Mouse (Mus musculus) MEL (cell line): Measurements from ENCODE around the gene Mgat4b. TPM values are rescaled to one million over a fixed set of nuclear protein-coding genes. Genes with fewer than 3 reads are reported as not detected.

Source experiments
- DNase-seq: peaks from one replicate; pipeline ENCODE4 v3.0.0; 2011; ENCODE audit warnings: low read depth, low spot score
- H3K27ac ChIP-seq: 2 replicates; pipeline ENCODE4 v1.5.1; 2012; ENCODE audit warnings: low read depth, mild to moderate bottlenecking, control low read depth, low read length, moderate library complexity; ENCODE audit not compliant: control insufficient read depth
- H3K27me3 ChIP-seq, 2 experiments: fragments of 150-350 bp in 1 of 2; sonication (generic) in 1 of 2; 2 replicates each; pipeline ENCODE4 v1.6.1; 2012; ENCODE audit warnings: low read length in 2 of 2, mild to moderate bottlenecking in 2 of 2, improper control_type of control experiment in 1 of 2, moderate library complexity in 1 of 2; ENCODE audit not compliant: insufficient read depth in 2 of 2, control insufficient read depth in 1 of 2
- H3K36me3 ChIP-seq, 2 experiments: 2 replicates each; pipeline ENCODE4 v1.6.1; 2012 to 2014; ENCODE audit warnings: low read length in 2 of 2, improper control_type of control experiment in 1 of 2, inconsistent platforms in 1 of 2, mild to moderate bottlenecking in 1 of 2; ENCODE audit not compliant: insufficient read depth in 2 of 2, control insufficient read depth in 1 of 2
- H3K4me1 ChIP-seq, 2 experiments: fragments of 150-350 bp in 1 of 2; sonication (generic) in 1 of 2; 2 replicates each; pipeline ENCODE4 v1.6.1; 2012; ENCODE audit warnings: low read length in 2 of 2, improper control_type of control experiment in 1 of 2, mild to moderate bottlenecking in 1 of 2; ENCODE audit not compliant: insufficient read depth in 2 of 2, control insufficient read depth in 1 of 2
- H3K4me3 ChIP-seq, 2 experiments: fragments of 150-350 bp in 1 of 2; sonication (generic) in 1 of 2; 2 replicates each; pipeline ENCODE4 v1.5.1; 2012; ENCODE audit warnings: low read depth in 2 of 2, low read length in 2 of 2, mild to moderate bottlenecking in 2 of 2, moderate library complexity in 2 of 2, control low read depth in 1 of 2, improper control_type of control experiment in 1 of 2; ENCODE audit not compliant: control insufficient read depth in 1 of 2, insufficient read depth in 1 of 2
- H3K79me2 ChIP-seq: 2 replicates; pipeline ENCODE4 v1.6.1; 2012; ENCODE audit warnings: mild to moderate bottlenecking, low read length, moderate library complexity; ENCODE audit not compliant: control insufficient read depth, poor library complexity, insufficient read depth
- H3K9ac ChIP-seq: 2 replicates; pipeline ENCODE4 v1.6.1; 2012; ENCODE audit warnings: low read depth, mild to moderate bottlenecking, control low read depth, low read length, moderate library complexity; ENCODE audit not compliant: control insufficient read depth, poor library complexity, severe bottlenecking
- H3K9me3 ChIP-seq: fragments of 150-350 bp; sonication (generic); replicated peaks from 2 replicates; pipeline ENCODE4 v1.6.1; 2012; ENCODE audit warnings: mild to moderate bottlenecking, low read length, improper control_type of control experiment, moderate library complexity; ENCODE audit not compliant: insufficient read depth
- CHD1 ChIP-seq: IDR thresholded peaks from 2 replicates; pipeline ENCODE4 v1.6.1; 2012; ENCODE audit warnings: low read depth, mild to moderate bottlenecking, inconsistent platforms, low read length, improper control_type of control experiment
- CHD2 ChIP-seq: IDR thresholded peaks from 2 replicates; pipeline ENCODE4 v1.6.1; 2011; ENCODE audit warnings: low read length, improper control_type of control experiment
- E2F4 ChIP-seq: IDR thresholded peaks from 2 replicates; pipeline ENCODE4 v1.6.1; 2011; ENCODE audit warnings: low read depth, low read length, improper control_type of control experiment, borderline replicate concordance
- ELF1 ChIP-seq: IDR thresholded peaks from 2 replicates; pipeline ENCODE4 v1.6.1; 2014; ENCODE audit warnings: low read depth, mild to moderate bottlenecking, inconsistent platforms, low read length, improper control_type of control experiment, moderate library complexity
- EP300 ChIP-seq, 2 experiments: IDR thresholded peaks; 2 replicates each; pipeline ENCODE4 v1.6.1; 2011; ENCODE audit warnings: improper control_type of control experiment in 2 of 2, low read length in 2 of 2, low read depth in 1 of 2, mild to moderate bottlenecking in 1 of 2
- GABPA ChIP-seq: IDR thresholded peaks from 2 replicates; pipeline ENCODE4 v1.6.1; 2012; ENCODE audit warnings: low read depth, mild to moderate bottlenecking, inconsistent platforms, low read length, improper control_type of control experiment, moderate library complexity
- GATA1 ChIP-seq: IDR thresholded peaks from 2 replicates; pipeline ENCODE4 v1.6.1; 2011; ENCODE audit warnings: low read depth, low read length, improper control_type of control experiment
- JUND ChIP-seq: IDR thresholded peaks from 2 replicates; pipeline ENCODE4 v1.6.1; 2011; ENCODE audit warnings: low read depth, mild to moderate bottlenecking, improper control_type of control experiment, low read length
- MAX ChIP-seq: IDR thresholded peaks from 2 replicates; pipeline ENCODE4 v1.6.1; 2011; ENCODE audit warnings: low read length, improper control_type of control experiment
- MAZ ChIP-seq: IDR thresholded peaks from 2 replicates; pipeline ENCODE4 v1.6.1; 2012; ENCODE audit warnings: low read depth, mild to moderate bottlenecking, inconsistent platforms, low read length, improper control_type of control experiment
- MEF2A ChIP-seq: IDR thresholded peaks from 2 replicates; pipeline ENCODE4 v1.6.1; 2014; ENCODE audit warnings: low read depth, mild to moderate bottlenecking, inconsistent platforms, low read length, improper control_type of control experiment; ENCODE audit not compliant: poor library complexity, insufficient replicate concordance, severe bottlenecking; ENCODE audit errors: extremely low read depth
- MXI1 ChIP-seq: IDR thresholded peaks from 2 replicates; pipeline ENCODE4 v1.6.1; 2011; ENCODE audit warnings: mild to moderate bottlenecking, low read depth, low read length, improper control_type of control experiment
- NELFE ChIP-seq: IDR thresholded peaks from 2 replicates; pipeline ENCODE4 v1.6.1; 2011; ENCODE audit warnings: low read depth, low read length, improper control_type of control experiment
- SMC3 ChIP-seq: IDR thresholded peaks from 2 replicates; pipeline ENCODE4 v1.6.1; 2011; ENCODE audit warnings: low read depth, low read length, improper control_type of control experiment
- TBP ChIP-seq: IDR thresholded peaks from 2 replicates; pipeline ENCODE4 v1.8.0; 2011; ENCODE audit warnings: low read depth, low read length, improper control_type of control experiment
- TCF12 ChIP-seq: IDR thresholded peaks from 2 replicates; pipeline ENCODE4 v1.6.1; 2014; ENCODE audit warnings: low read depth, mild to moderate bottlenecking, inconsistent platforms, low read length, improper control_type of control experiment, moderate library complexity
- UBTF ChIP-seq: IDR thresholded peaks from 2 replicates; pipeline ENCODE4 v1.6.1; 2012; ENCODE audit warnings: low read depth, mild to moderate bottlenecking, inconsistent platforms, low read length, improper control_type of control experiment, moderate library complexity, borderline replicate concordance; ENCODE audit not compliant: insufficient read depth
- ZKSCAN1 ChIP-seq: IDR thresholded peaks from 2 replicates; pipeline ENCODE4 v1.6.1; 2012; ENCODE audit warnings: low read depth, mild to moderate bottlenecking, inconsistent platforms, low read length, improper control_type of control experiment, moderate library complexity
- ZNF384 ChIP-seq: IDR thresholded peaks from 2 replicates; pipeline ENCODE4 v1.6.1; 2012; ENCODE audit warnings: low read depth, mild to moderate bottlenecking, inconsistent platforms, low read length, improper control_type of control experiment
- polyA plus RNA-seq, 2 experiments: library from polyadenylated mRNA; stranded (reverse) in 1 of 2; unstranded in 1 of 2; fragments of >175 nt in 1 of 2; fragments of >200 nt in 1 of 2; gene quantifications; 2 replicates each; pipeline versions ENCODE4 v1.2.1 to v1.2.4; 2012; ENCODE audit warnings: low replicate concordance in 2 of 2, low read depth in 1 of 2; ENCODE audit not compliant: insufficient read length in 2 of 2, insufficient read depth in 1 of 2, missing spikeins in 1 of 2
- total RNA-seq: library from RNA; depleted of rRNA; stranded (reverse); fragments of 300-350 nt; gene quantifications from 2 replicates; pipeline ENCODE4 v1.2.3, GENCODE M21; 2012

The Mgat4b gene
- total and polyA plus RNA-seq, 3 experiments: 33.7 to 69.4 TPM; not detected in 1

GRCm38 (mm10) chr11:50225611-50226378, 15.1 kb downstream of the Mgat4b start:
- peak overlapping the region; percentile 81 to 91 for H3K4me3 ChIP-seq
- no peaks in the 10 kb centered on the region for H3K27me3 ChIP-seq
- H3K4me1 ChIP-seq: peaks cover 6 to 21% of the 10 kb centered on the region in 2 experiments; a peak in 3 of 4 replicates
- peak overlapping the region; percentile 42 for H3K27ac ChIP-seq
- H3K9ac ChIP-seq: peak overlapping the region; percentile 87
- TF ChIP-seq GABPA: no peak
- TF ChIP-seq MXI1: peak; percentile 31; the same call in 1 of the 2 replicates
- TF ChIP-seq MAZ: 0 out of 2 replicates have a peak, but pooled peaks have one; percentile 13
- peak; percentile 61; the same call in 1 of the 2 replicates for TF ChIP-seq UBTF
- H3K36me3 ChIP-seq: peaks cover 0 to 12% of the 10 kb centered on the region in 2 experiments; a peak in 2 of 4 replicates
- H3K9me3 ChIP-seq: no peaks in the 10 kb centered on the region
- peaks cover 12% of the 10 kb centered on the region for H3K79me2 ChIP-seq
- DNase-seq: peak; percentile 69

GRCm38 (mm10) chr11:50226406-50226805, 15.7 kb downstream of the Mgat4b start:
- H3K4me1 ChIP-seq: peaks cover 6 to 21% of the 10 kb centered on the region in 2 experiments; a peak in 3 of 4 replicates
- H3K36me3 ChIP-seq: peaks cover under 1 to 12% of the 10 kb centered on the region in 2 experiments; a peak in 2 of 4 replicates
- no peak overlapping the region for H3K27ac ChIP-seq
- DNase-seq: peak; percentile 46
- peaks cover 12% of the 10 kb centered on the region for H3K79me2 ChIP-seq
- no peaks in the 10 kb centered on the region for H3K9me3 ChIP-seq
- H3K9ac ChIP-seq: peak overlapping the region; percentile 87
- H3K27me3 ChIP-seq: no peaks in the 10 kb centered on the region
- TF ChIP-seq CHD1 (no peak), ZKSCAN1 (no peak), MAX (no peak), ELF1 (no peak), GABPA (no peak), GATA1 (no peak), TCF12 (no peak), E2F4 (no peak), EP300 (IDR thresholded peaks at IDR 0.05; ENCODE audit: low read depth in 1 of 2, low read length in 2 of 2) (no peak), MEF2A (no peak), TBP (no peak), JUND (no peak), SMC3 (no peak), ZNF384 (no peak), UBTF (no peak), CHD2 (no peak), NELFE (no peak)
- H3K4me3 ChIP-seq: peak overlapping the region; percentile 81 to 91
